15 mouse cellular contexts compared by ENCODE assay signal in the genomic region with DNA sequence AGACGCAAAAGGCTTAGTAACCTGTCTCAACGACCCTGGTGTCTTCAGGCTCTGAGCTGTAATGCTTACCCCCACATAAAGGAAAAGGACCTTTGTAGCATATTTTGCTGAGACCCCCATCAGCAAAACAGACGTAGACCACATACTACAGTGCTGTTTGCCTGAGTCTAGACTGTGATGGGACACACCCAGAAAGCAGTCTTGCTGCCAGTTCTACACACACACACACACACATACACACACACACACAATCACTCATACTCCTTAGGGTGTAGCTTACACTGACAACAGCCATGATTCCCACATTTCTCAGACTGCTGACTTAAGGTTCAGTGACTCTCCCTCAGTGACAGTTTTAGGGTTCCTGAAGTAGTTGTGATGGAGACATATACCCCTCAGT. TPM values are rescaled to one million over a fixed set of nuclear protein-coding genes. Genes with fewer than 3 reads are reported as not detected.
"Had no signal": no experiment of that assay in that cellular context is flagged by ENCODE, and none has a peak within 500 bp of the region (broad histone marks: within the 10 kb centered on the region; RNA-seq: fewer than 3 reads in every experiment).

No protein-coding gene starts in this region.

- H3K27ac ChIP-seq: liver, embryonic 12.5 days; liver, embryonic 14.5 days; midbrain, embryonic 13.5 days; midbrain, embryonic 15.5 days; neural tube, embryonic 12.5 days had no signal

- H3K9me3 ChIP-seq: liver, embryonic 12.5 days; midbrain, embryonic 13.5 days; midbrain, embryonic 15.5 days; neural tube, embryonic 12.5 days had no signal

- H3K4me3 ChIP-seq: liver, embryonic 12.5 days; midbrain, embryonic 13.5 days; midbrain, embryonic 15.5 days; neural tube, embryonic 12.5 days had no signal

- DNase-seq: lung, embryonic 14.5 days; retina, postnatal 1 day; right cerebral cortex, adult 18-20 months; right cerebral cortex, postnatal 25 days; right cerebral cortex, postnatal 4 days; thymus, adult 2 months; thymus, postnatal 25 days; thymus, postnatal 4 days had no signal

- H3K4me1 ChIP-seq: liver, embryonic 12.5 days; midbrain, embryonic 13.5 days; midbrain, embryonic 15.5 days; neural tube, embryonic 12.5 days had no signal

- H3K9ac ChIP-seq: liver, embryonic 12.5 days; liver, embryonic 14.5 days; lung, embryonic 14.5 days; midbrain, embryonic 13.5 days; midbrain, embryonic 15.5 days; neural tube, embryonic 12.5 days had no signal

- H3K27me3 ChIP-seq: liver, embryonic 12.5 days; midbrain, embryonic 13.5 days; midbrain, embryonic 15.5 days; neural tube, embryonic 12.5 days had no signal

- H3K4me2 ChIP-seq: liver, embryonic 12.5 days; lung, embryonic 14.5 days; midbrain, embryonic 11.5 days; midbrain, embryonic 13.5 days; midbrain, embryonic 15.5 days; neural tube, embryonic 12.5 days had no signal

- ATAC-seq: liver, embryonic 12.5 days; midbrain, embryonic 13.5 days; midbrain, embryonic 15.5 days had no signal

RNA-seq across cellular contexts. Expression of a gene that starts 45.5 kb away (rescaled TPM):
- total RNA-seq: megakaryocyte-erythroid progenitor cell, adult 5-6 weeks had no signal
